Mouse (Mus musculus): ENCODE measurements around the gene Tnfsf13b. TPM values are rescaled to one million over a fixed set of nuclear protein-coding genes. Genes with fewer than 3 reads are reported as not detected.

Tnfsf13b gene
- total RNA-seq, 4 experiments from 2014 or later, result 5.1 to 7.8 (median 5.7) TPM

- DNase-seq (ENCODE audit: low spot score), result no peak
Measured at GRCm38 (mm10) chr8:10043842-10044510, 37.7 kb downstream of the Tnfsf13b start.

GRCm38 (mm10) chr8:10045743-10046142, 39.5 kb downstream of the Tnfsf13b start:
- DNase-seq (ENCODE audit: low spot score), result no peak

DNA sequence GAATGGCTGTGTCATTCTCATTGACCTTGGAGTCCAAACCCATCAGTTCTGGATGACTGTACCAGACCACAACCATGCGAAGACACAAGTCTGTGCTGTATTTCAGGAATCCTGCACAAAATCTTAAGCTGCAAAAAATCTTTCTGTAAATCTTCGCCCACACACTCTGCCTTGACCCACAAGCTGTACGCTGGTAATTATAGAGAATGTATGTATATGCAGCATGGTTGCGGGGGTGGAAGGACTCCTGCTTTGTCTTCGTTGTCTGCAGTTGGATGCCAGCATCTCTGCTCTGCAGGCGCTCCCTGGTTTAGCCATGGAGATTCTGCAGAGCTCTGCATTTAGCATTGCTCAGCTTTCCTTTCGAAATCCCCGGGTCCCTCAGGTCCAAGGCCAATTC, 42.9 kb downstream of the Tnfsf13b start:
- DNase-seq (ENCODE audit: low spot score), result no peak

- no peak for DNase-seq (ENCODE audit: low spot score)
Measured at GRCm38 (mm10) chr8:10051576-10051975, 45.3 kb downstream of the Tnfsf13b start.

GRCm38 (mm10) chr8:10053571-10053990, 47.3 kb downstream of the Tnfsf13b start:
- no peak for DNase-seq (ENCODE audit: low spot score)

- DNase-seq (ENCODE audit: low spot score), result no peak
Measured at GRCm38 (mm10) chr8:10061001-10061400, 54.7 kb downstream of the Tnfsf13b start.

GRCm38 (mm10) chr8:10066906-10067305, 60.6 kb downstream of the Tnfsf13b start:
- no peak for DNase-seq (ENCODE audit: low spot score)

DNA sequence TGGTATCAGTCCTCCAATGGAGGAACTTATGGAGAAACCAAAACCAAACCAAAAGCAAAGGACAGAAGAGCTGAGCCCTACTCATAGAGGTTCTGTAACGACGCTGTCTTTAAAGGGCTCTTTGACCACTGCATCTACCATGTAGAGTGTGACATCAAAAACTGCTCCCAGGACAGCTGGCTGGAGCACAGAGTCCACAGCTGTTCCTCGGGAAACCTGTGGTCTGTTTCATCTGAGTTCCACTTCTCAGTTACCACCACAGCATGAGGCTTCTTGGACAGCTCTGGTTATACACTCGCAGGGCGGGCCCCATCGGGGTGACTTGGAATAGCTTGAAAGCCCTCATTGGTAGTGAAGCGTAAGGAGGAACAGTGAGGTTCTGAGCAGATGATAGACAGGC, 61.5 kb downstream of the Tnfsf13b start:
- DNase-seq (ENCODE audit: low spot score), result no peak

GRCm38 (mm10) chr8:10072347-10072746, 66.1 kb downstream of the Tnfsf13b start:
- no peak for DNase-seq (ENCODE audit: low spot score)

Other genes with a start within 250 kb of the Tnfsf13b start
- gene Fam155a, start 235.3 kb upstream of the Tnfsf13b start, total RNA-seq (2022), result not detected
- not detected for gene Gm10217, start 142.2 kb upstream of the Tnfsf13b start, total RNA-seq (2022)
- 1 to 10 TPM; 4.6 to 6.3 (median 5.9) TPM for gene Lig4, start 28.8 kb upstream of the Tnfsf13b start, total RNA-seq (2022)
- 1 to 10 TPM; 8.5 to 9.5 (median 9.2) TPM for gene Abhd13, start 28.8 kb upstream of the Tnfsf13b start, total RNA-seq (2022)
- 1 to 10 TPM in 3 of 4 experiments, under 1 TPM in 1; 0.50 to 4.1 (median 2.6) TPM for gene Myo16, start 147.4 kb downstream of the Tnfsf13b start, total RNA-seq (2022)